Mouse (Mus musculus) stomach, embryonic 14.5 days (tissue): ENCODE results near the gene Spag6. TPM values are rescaled to one million over a fixed set of nuclear protein-coding genes. Genes with fewer than 3 reads are reported as not detected.

ENCODE experiments used
- ATAC-seq: fragments of 200-750 bp; cut with Nextera tagmentation; 2 replicates; pipeline ENCODE4 v1.8.0; 2017; ENCODE audit warnings: low read depth, moderate TSS enrichment; ENCODE audit not compliant: insufficient number of reproducible peaks, insufficient read depth, low FRiP score
- H3K27ac ChIP-seq: fragments of 300-500 bp; sonication (generic); 2 replicates; pipeline ENCODE4 v1.5.1; 2014; ENCODE audit warnings: mild to moderate bottlenecking, low read length, moderate library complexity, mixed read lengths
- H3K27me3 ChIP-seq: fragments of 300-500 bp; sonication (generic); 2 replicates; pipeline ENCODE4 v1.6.1; 2014; ENCODE audit warnings: low read length, control low read depth, mixed read lengths; ENCODE audit not compliant: control insufficient read depth, insufficient read depth
- H3K36me3 ChIP-seq: fragments of 300-500 bp; sonication (generic); 2 replicates; pipeline ENCODE4 v1.6.1; 2014; ENCODE audit warnings: mild to moderate bottlenecking, control low read depth, low read length, moderate library complexity, mixed read lengths; ENCODE audit not compliant: control insufficient read depth, insufficient read depth
- H3K4me1 ChIP-seq: fragments of 300-500 bp; sonication (generic); 2 replicates; pipeline ENCODE4 v1.6.1; 2014; ENCODE audit warnings: low read length, control low read depth, mixed read lengths; ENCODE audit not compliant: control insufficient read depth, insufficient read depth
- H3K4me2 ChIP-seq: fragments of 300-500 bp; sonication (generic); replicated peaks from 2 replicates; pipeline ENCODE4 v1.6.1; 2014; ENCODE audit warnings: low read depth, low read length, control low read depth
- H3K4me3 ChIP-seq: fragments of 300-500 bp; sonication (generic); 2 replicates; pipeline ENCODE4 v1.5.1; 2014; ENCODE audit warnings: low read depth, low read length, control low read depth
- H3K9ac ChIP-seq: fragments of 300-500 bp; sonication (generic); replicated peaks from 2 replicates; pipeline ENCODE4 v1.6.1; 2014; ENCODE audit warnings: low read depth, mild to moderate bottlenecking, control low read depth, low read length, moderate library complexity, mixed read lengths
- H3K9me3 ChIP-seq: fragments of 300-500 bp; sonication (generic); 2 replicates; pipeline ENCODE4 v1.6.1; 2016; ENCODE audit warnings: low read depth, low read length, control low read depth; ENCODE audit not compliant: control insufficient read depth
- WGBS: fragments of 180-500 bp; shearing (Covaris S2); extraction: QIAGEN DNeasy Blood & Tissue Kit; methylation state at CpG from one replicate; pipeline ENCODE4 v1.1.7; 2014; 5-methylcytosine and 5-hydroxymethylcytosine counted together
- polyA plus RNA-seq: library from polyadenylated mRNA; unstranded; fragments of >200 nt; fragmentation: Nextera tagmentation; extraction: Ambion mirVana; gene quantifications from 2 replicates; pipeline ENCODE4 v1.2.1, GENCODE M21; 2014

The Spag6 gene
- polyA plus RNA-seq, 1 experiment from 2014 or later = 0.29 TPM

- WGBS = 37% methylated on average over 12 of the region's 12 CpGs
- ATAC-seq = peak; percentile 53; the same call in 1 of the 2 replicates
- 0 out of 2 replicates have a peak, but pooled peaks cover 5% of the 10 kb centered on the region for H3K4me1 ChIP-seq
- no peaks in the 10 kb centered on the region for H3K27me3 ChIP-seq
- H3K4me3 ChIP-seq = peak overlapping the region; percentile 68; the same call in 1 of the 2 replicates
- peak overlapping the region; percentile 97; the same call in 1 of the 2 replicates for H3K27ac ChIP-seq
- no peak overlapping the region; the same call in 1 of the 2 replicates for H3K9ac ChIP-seq
- H3K4me2 ChIP-seq = peak overlapping the region; percentile 68
- no peaks in the 10 kb centered on the region for H3K9me3 ChIP-seq
- no peaks in the 10 kb centered on the region for H3K36me3 ChIP-seq
These were observed 71.8 kb downstream of the Spag6 start for GRCm38 (mm10) chr2:18765481-18766249.

GRCm38 (mm10) chr2:18766441-18766820 lies 72.6 kb downstream of the Spag6 start:
- 0 out of 2 replicates have a peak, but pooled peaks cover 5% of the 10 kb centered on the region for H3K4me1 ChIP-seq
- peak overlapping the region; percentile 97 for H3K27ac ChIP-seq
- peak; percentile 16; the same call in 1 of the 2 replicates for ATAC-seq
- 32% methylated on average over 4 of the region's 4 CpGs for WGBS
- peak overlapping the region; percentile 68 for H3K4me3 ChIP-seq
- no peaks in the 10 kb centered on the region for H3K36me3 ChIP-seq
- H3K9me3 ChIP-seq = no peaks in the 10 kb centered on the region
- H3K9ac ChIP-seq = peak overlapping the region; percentile 90
- H3K27me3 ChIP-seq = no peaks in the 10 kb centered on the region
- H3K4me2 ChIP-seq = peak overlapping the region; percentile 68

GRCm38 (mm10) chr2:18766821-18767541 lies 73.1 kb downstream of the Spag6 start:
- peak; percentile 88 for ATAC-seq
- no peaks in the 10 kb centered on the region for H3K27me3 ChIP-seq
- no peaks in the 10 kb centered on the region for H3K9me3 ChIP-seq
- H3K27ac ChIP-seq = peak overlapping the region; percentile 97
- H3K4me3 ChIP-seq = peak overlapping the region; percentile 68
- H3K9ac ChIP-seq = peak overlapping the region; percentile 90
- WGBS = under 1% methylated on average over 56 of the region's 56 CpGs
- peak overlapping the region; percentile 68 for H3K4me2 ChIP-seq
- 0 out of 2 replicates have a peak, but pooled peaks cover 5% of the 10 kb centered on the region for H3K4me1 ChIP-seq
- no peaks in the 10 kb centered on the region for H3K36me3 ChIP-seq

- no peak overlapping the region for H3K27ac ChIP-seq
- 0 out of 2 replicates have a peak, but pooled peaks cover 5% of the 10 kb centered on the region for H3K4me1 ChIP-seq
- H3K4me3 ChIP-seq = no peak overlapping the region
- no peak overlapping the region for H3K4me2 ChIP-seq
- no peaks in the 10 kb centered on the region for H3K36me3 ChIP-seq
- no peaks in the 10 kb centered on the region for H3K27me3 ChIP-seq
- ATAC-seq = no peak
- 98% methylated on average over 2 of the region's 2 CpGs for WGBS
- no peak overlapping the region for H3K9ac ChIP-seq
- no peaks in the 10 kb centered on the region for H3K9me3 ChIP-seq
These were observed 74.6 kb downstream of the Spag6 start for GRCm38 (mm10) chr2:18768414-18768813.

- Histone ChIP-seq H3K27ac (no peak overlapping the region), H3K9ac (no peak overlapping the region), H3K9me3 (no peaks in the 10 kb centered on the region), H3K4me2 (no peak overlapping the region), H3K4me1 (no peaks in the 10 kb centered on the region), H3K27me3 (no peaks in the 10 kb centered on the region), H3K4me3 (no peak overlapping the region), H3K36me3 (no peaks in the 10 kb centered on the region)
- WGBS = 80% methylated on average over 8 of the region's 8 CpGs
- no peak for ATAC-seq
These were observed 78.6 kb downstream of the Spag6 start for GRCm38 (mm10) chr2:18772413-18772812.

- H3K27ac ChIP-seq = peak overlapping the region; percentile 44; the same call in 1 of the 2 replicates
- WGBS = 66% methylated on average over 6 of the region's 6 CpGs
- peaks cover 8% of the 10 kb centered on the region; the same call in 1 of the 2 replicates for H3K4me1 ChIP-seq
- no peaks in the 10 kb centered on the region for H3K36me3 ChIP-seq
- H3K9ac ChIP-seq = no peak overlapping the region
- ATAC-seq = peak; percentile 46
- H3K27me3 ChIP-seq = no peaks in the 10 kb centered on the region
- H3K4me2 ChIP-seq = no peak overlapping the region
- H3K9me3 ChIP-seq = no peaks in the 10 kb centered on the region
- H3K4me3 ChIP-seq = no peak overlapping the region
These were observed 80.5 kb downstream of the Spag6 start for GRCm38 (mm10) chr2:18774326-18774725.

GRCm38 (mm10) chr2:18778220-18778619 lies 84.4 kb downstream of the Spag6 start:
- Histone ChIP-seq H3K4me2 (no peak overlapping the region), H3K36me3 (no peaks in the 10 kb centered on the region), H3K9me3 (no peaks in the 10 kb centered on the region), H3K9ac (no peak overlapping the region), H3K27me3 (no peaks in the 10 kb centered on the region), H3K4me1 (peaks cover 8% of the 10 kb centered on the region; the same call in 1 of the 2 replicates), H3K27ac (no peak overlapping the region), H3K4me3 (no peak overlapping the region)
- ATAC-seq = peak; percentile 69
- WGBS = 13% methylated on average over 9 of the region's 9 CpGs

GRCm38 (mm10) chr2:18779830-18780229 lies 86.0 kb downstream of the Spag6 start:
- 77% methylated on average over 3 of the region's 3 CpGs for WGBS
- Histone ChIP-seq H3K36me3 (no peaks in the 10 kb centered on the region), H3K9ac (no peak overlapping the region), H3K4me1 (peaks cover 8% of the 10 kb centered on the region; the same call in 1 of the 2 replicates), H3K27ac (no peak overlapping the region), H3K4me3 (no peak overlapping the region), H3K9me3 (no peaks in the 10 kb centered on the region), H3K27me3 (no peaks in the 10 kb centered on the region), H3K4me2 (no peak overlapping the region)
- ATAC-seq = no peak
